Mouse (Mus musculus): ENCODE measurements around the gene Hemk1. TPM values are rescaled to one million over a fixed set of nuclear protein-coding genes. Genes with fewer than 3 reads are reported as not detected.

The Hemk1 gene
- total and polyA plus RNA-seq, 3 experiments = 11.9 to 20.5 (median 12.1) TPM

DNA sequence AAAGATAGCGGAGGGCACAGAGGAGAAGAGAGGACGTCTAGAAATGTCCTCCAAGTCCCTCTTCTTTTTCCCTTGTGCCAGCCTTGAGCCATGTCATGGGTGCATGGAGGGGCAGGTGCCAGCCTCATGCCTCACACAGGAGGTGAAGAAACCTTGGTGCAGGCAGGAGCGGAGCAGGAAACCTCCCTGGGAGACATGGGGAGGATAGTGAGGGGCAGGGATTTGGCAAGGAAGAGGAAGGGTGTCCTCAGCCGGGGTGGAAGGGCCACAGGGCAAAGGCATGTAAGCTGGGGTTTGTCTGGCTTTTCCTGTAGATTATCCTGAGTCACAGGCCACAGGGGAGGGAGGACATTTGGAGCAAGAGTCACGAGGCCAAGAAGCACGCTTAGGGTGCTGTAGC is 5.9 kb upstream of the Hemk1 start:
- Histone ChIP-seq H3K9ac (ENCODE audit: insufficient read depth, low read depth) (no peak overlapping the region), H3K4me1 (ENCODE audit: control insufficient read depth in 1 of 2, insufficient read depth in 2 of 2) (peaks cover 6 to 17% of the 10 kb centered on the region in 2 experiments), H3K9me3 (replicated peaks; ENCODE audit: low read length) (no peaks in the 10 kb centered on the region), H3K27ac (ENCODE audit: insufficient read depth, low read depth) (no peak overlapping the region), H3K36me3 (replicated peaks in 1 of 2; ENCODE audit: control insufficient read depth in 1 of 2, insufficient read depth in 1 of 2, low read length in 1 of 2) (no peaks in the 10 kb centered on the region), H3K79me2 (replicated peaks; ENCODE audit: control insufficient read depth, extremely low read depth, insufficient read depth, poor library complexity, severe bottlenecking) (no peaks in the 10 kb centered on the region), H3K4me2 (ENCODE audit: insufficient read depth, low read depth, poor library complexity, severe bottlenecking) (no peak overlapping the region), H3K27me3 (replicated peaks) (peaks cover 76% of the 10 kb centered on the region), H3K4me3 (replicated peaks in 1 of 3; ENCODE audit: low read depth in 2 of 3, low read length in 2 of 3, poor library complexity in 1 of 3) (no peak overlapping the region)
- in situ Hi-C loops (cut with MboI; ENCODE audit: low pct_ligation_motif_present, low pct_unique_long_range_greater_than_20kb, low sequenced_read_pairs) = no loop called here
- dilution Hi-C loops (cut with MboI; ENCODE audit: extremely low pct_ligation_motif_present, extremely low pct_unique_long_range_greater_than_20kb, low sequenced_read_pairs) = no loop called here
- TF ChIP-seq KAT2A (IDR thresholded peaks at IDR 0.05; ENCODE audit: insufficient replicate concordance, low read length) = no peak
- no peak for TF ChIP-seq NELFE (IDR thresholded peaks at IDR 0.05; ENCODE audit: low read depth, low read length)
- TF ChIP-seq EP300 (IDR thresholded peaks at IDR 0.05; ENCODE audit: low read length) = no peak
- TF ChIP-seq RCOR1 (conservative IDR thresholded peaks at IDR 0.05; ENCODE audit: low read depth, low read length) = no peak
- TF ChIP-seq MYC (IDR thresholded peaks at IDR 0.05; ENCODE audit: low read depth, low read length) = no peak
- no peak for TF ChIP-seq ELF1 (IDR thresholded peaks at IDR 0.05; ENCODE audit: low read depth, low read length)
- TF ChIP-seq POLR2A (IDR thresholded peaks at IDR 0.05; ENCODE audit: low read depth, low read length) = no peak
- TF ChIP-seq ZC3H11A (IDR thresholded peaks at IDR 0.05; ENCODE audit: low read depth, low read length) = no peak
- no peak for TF ChIP-seq PAX5 (IDR thresholded peaks at IDR 0.05; ENCODE audit: low read length)
- no peak for TF ChIP-seq HCFC1 (IDR thresholded peaks at IDR 0.05; ENCODE audit: low read depth, low read length)
- TF ChIP-seq TBP (conservative IDR thresholded peaks at IDR 0.05; ENCODE audit: low read depth, low read length) = no peak
- TF ChIP-seq IRF4 (IDR thresholded peaks at IDR 0.05; ENCODE audit: low read depth, low read length) = no peak
- TF ChIP-seq MEF2A (IDR thresholded peaks at IDR 0.05; ENCODE audit: borderline replicate concordance, low read depth, low read length) = no peak
- no peak for TF ChIP-seq E2F4 (IDR thresholded peaks at IDR 0.05; ENCODE audit: insufficient replicate concordance, low read depth, low read length)
- no peak for TF ChIP-seq JUND (conservative IDR thresholded peaks at IDR 0.05; ENCODE audit: low read depth, low read length)
- no peak for TF ChIP-seq ZNF384 (IDR thresholded peaks at IDR 0.05; ENCODE audit: low read depth, low read length)
- DNase-seq (ENCODE audit: extremely low read depth) = no peak

DNA sequence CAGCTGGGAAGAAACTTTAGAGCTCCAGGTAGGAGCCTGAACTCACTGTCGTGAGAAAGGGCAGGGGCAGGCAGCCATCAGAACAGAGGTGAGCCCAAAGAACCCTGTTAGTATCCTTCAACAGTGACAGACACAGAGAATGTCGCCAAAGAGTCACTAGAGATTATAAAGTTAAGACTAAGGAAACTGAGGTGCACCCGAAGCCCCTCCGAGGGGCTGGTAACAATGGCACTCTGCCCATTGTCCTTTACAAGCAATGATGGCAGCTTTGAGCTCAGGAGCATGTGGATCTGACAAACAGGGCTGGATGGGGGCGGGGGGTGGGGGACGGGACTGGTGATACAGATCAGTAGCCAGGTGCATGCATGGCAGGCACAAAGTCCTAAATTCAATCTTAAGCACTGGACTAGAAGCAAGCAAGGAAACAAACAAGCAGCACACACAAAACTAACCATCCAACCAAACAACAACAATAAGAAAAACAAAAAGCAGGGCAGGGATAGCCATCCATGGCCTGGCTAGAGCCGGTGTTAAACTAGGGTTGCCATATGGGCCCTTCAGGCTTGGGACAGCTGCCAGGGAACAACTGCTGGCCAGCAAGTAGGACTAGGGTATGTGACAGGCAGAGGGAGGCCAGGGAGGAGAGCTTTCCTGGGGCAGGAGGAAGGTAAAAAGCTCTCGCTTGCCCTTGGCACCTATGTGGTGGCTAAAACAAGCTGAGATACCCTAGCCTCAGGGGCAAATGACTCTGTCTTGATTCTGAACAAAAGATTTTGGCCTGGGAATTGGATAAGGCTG is 5.2 kb upstream of the Hemk1 start:
- no peaks in the 10 kb centered on the region for H3K79me2 ChIP-seq (replicated peaks; ENCODE audit: control insufficient read depth, extremely low read depth, insufficient read depth, poor library complexity, severe bottlenecking)
- H3K36me3 ChIP-seq (replicated peaks in 1 of 2; ENCODE audit: control insufficient read depth in 1 of 2, insufficient read depth in 1 of 2, low read length in 1 of 2) = no peaks in the 10 kb centered on the region
- H3K4me2 ChIP-seq (ENCODE audit: insufficient read depth, low read depth, poor library complexity, severe bottlenecking) = no peak overlapping the region
- TF ChIP-seq MAZ (IDR thresholded peaks at IDR 0.05; ENCODE audit: low read depth, low read length) = no peak
- no peak for TF ChIP-seq HCFC1 (IDR thresholded peaks at IDR 0.05; ENCODE audit: low read depth, low read length)
- no peak for TF ChIP-seq RCOR1 (conservative IDR thresholded peaks at IDR 0.05; ENCODE audit: low read depth, low read length)
- no peak for TF ChIP-seq POLR2A (IDR thresholded peaks at IDR 0.05; ENCODE audit: low read depth, low read length)
- TF ChIP-seq ETS1 (conservative IDR thresholded peaks at IDR 0.05; ENCODE audit: low read depth, low read length) = no peak
- no peak for TF ChIP-seq ZNF384 (IDR thresholded peaks at IDR 0.05; ENCODE audit: low read depth, low read length)
- no peak for TF ChIP-seq POLR2AphosphoS2 (IDR thresholded peaks at IDR 0.05; ENCODE audit: low read depth, low read length)
- TF ChIP-seq MAFK (IDR thresholded peaks at IDR 0.05; ENCODE audit: insufficient replicate concordance, low read length) = no peak
- TF ChIP-seq EP300 (IDR thresholded peaks at IDR 0.05; ENCODE audit: low read length) = no peak
- peaks cover 6 to 17% of the 10 kb centered on the region in 2 experiments for H3K4me1 ChIP-seq (ENCODE audit: control insufficient read depth in 1 of 2, insufficient read depth in 2 of 2)
- peaks cover 70% of the 10 kb centered on the region for H3K27me3 ChIP-seq (replicated peaks)
- H3K4me3 ChIP-seq (replicated peaks in 1 of 3; ENCODE audit: low read depth in 2 of 3, low read length in 2 of 3, poor library complexity in 1 of 3) = no peak overlapping the region
- no peaks in the 10 kb centered on the region for H3K9me3 ChIP-seq (replicated peaks; ENCODE audit: low read length)
- H3K9ac ChIP-seq (ENCODE audit: insufficient read depth, low read depth) = no peak overlapping the region
- dilution Hi-C loops (cut with MboI; ENCODE audit: extremely low pct_ligation_motif_present, extremely low pct_unique_long_range_greater_than_20kb, low sequenced_read_pairs) = no loop called here
- DNase-seq (ENCODE audit: extremely low read depth) = no peak
- H3K27ac ChIP-seq (ENCODE audit: insufficient read depth, low read depth) = no peak overlapping the region
- in situ Hi-C loops (cut with MboI; ENCODE audit: low pct_ligation_motif_present, low pct_unique_long_range_greater_than_20kb, low sequenced_read_pairs) = no loop called here
